Mouse (Mus musculus) thymus, adult 2 months (tissue): ENCODE results near the gene Cttnbp2. TPM values are rescaled to one million over a fixed set of nuclear protein-coding genes. Genes with fewer than 3 reads are reported as not detected.

Experiments used
- DNase-seq: peaks from one replicate; pipeline ENCODE4 v3.0.0; 2021
- H3K27ac ChIP-seq: fragments of 200-500 bp; 2 replicates; pipeline ENCODE4 v1.5.1; 2012; ENCODE audit warnings: low read length, control low read depth; ENCODE audit not compliant: control insufficient read depth, insufficient read depth
- H3K27me3 ChIP-seq: fragments of 200-500 bp; 2 replicates; pipeline ENCODE4 v1.6.1; 2012; ENCODE audit warnings: mild to moderate bottlenecking, low read length, moderate library complexity, mixed read lengths; ENCODE audit not compliant: control insufficient read depth, insufficient read depth
- H3K36me3 ChIP-seq: fragments of 200-500 bp; 2 replicates; pipeline ENCODE4 v1.6.1; 2012; ENCODE audit warnings: mild to moderate bottlenecking, low read length, moderate library complexity; ENCODE audit not compliant: control insufficient read depth, insufficient read depth
- H3K4me1 ChIP-seq: fragments of 200-500 bp; replicated peaks from 2 replicates; pipeline ENCODE4 v1.6.1; 2012; ENCODE audit warnings: low read length; ENCODE audit not compliant: control insufficient read depth, insufficient read depth
- H3K4me3 ChIP-seq: fragments of 200-500 bp; 2 replicates; pipeline ENCODE4 v1.5.1; 2012; ENCODE audit warnings: mild to moderate bottlenecking, low read length, control low read depth, moderate library complexity; ENCODE audit not compliant: control insufficient read depth, insufficient read depth
- CTCF ChIP-seq: fragments of 200-500 bp; IDR thresholded peaks from 2 replicates; pipeline ENCODE4 v1.5.1; 2012; ENCODE audit warnings: mild to moderate bottlenecking, control low read depth, low read length, moderate library complexity, borderline replicate concordance; ENCODE audit not compliant: control insufficient read depth, poor library complexity, insufficient read depth; ENCODE audit errors: extremely low read depth
- POLR2A ChIP-seq: fragments of 200-500 bp; IDR thresholded peaks from 2 replicates; pipeline ENCODE4 v1.6.1; 2012; ENCODE audit warnings: mild to moderate bottlenecking, low read length, control low read depth, moderate library complexity; ENCODE audit not compliant: control insufficient read depth, poor library complexity, insufficient read depth; ENCODE audit errors: extremely low read depth
- WGBS: fragments of 180-500 bp; shearing (Covaris S2); methylation state at CpG from one replicate; pipeline ENCODE4 v1.1.7; 2018; 5-methylcytosine and 5-hydroxymethylcytosine counted together
- polyA plus RNA-seq: library from polyadenylated mRNA; depleted of rRNA; stranded (reverse); fragments of >200 nt; gene quantifications from 2 replicates; pipeline ENCODE4 v1.2.3, GENCODE M21; 2012

The Cttnbp2 gene
- polyA plus RNA-seq, 1 experiment, result 0.49 TPM

DNA sequence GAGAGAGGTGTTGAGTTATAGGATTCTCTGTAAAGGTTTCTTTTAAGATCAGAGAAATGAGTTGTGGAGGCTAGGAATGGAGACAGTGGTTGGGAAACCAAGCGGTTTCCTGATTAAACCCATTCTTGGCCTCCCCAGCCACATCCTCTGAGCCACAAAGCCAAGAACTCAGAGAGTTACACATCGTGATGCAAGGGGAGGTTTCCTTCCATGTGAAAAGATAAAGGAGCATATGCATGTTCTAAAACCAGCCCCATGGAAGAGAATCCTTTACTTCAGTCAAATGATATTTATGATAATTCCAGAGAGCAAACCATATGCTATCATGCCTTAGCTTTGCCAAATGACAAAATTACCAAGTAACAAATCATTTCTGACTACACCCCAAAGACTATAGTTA lies 3.0 kb upstream of the Cttnbp2 start:
- WGBS, result 9% methylated on average over 2 of the region's 2 CpGs
- Histone ChIP-seq H3K36me3 (no peaks in the 10 kb centered on the region), H3K27ac (no peak overlapping the region), H3K4me1 (no peaks in the 10 kb centered on the region), H3K4me3 (no peak overlapping the region), H3K27me3 (no peaks in the 10 kb centered on the region; the same call in 1 of the 2 replicates)
- DNase-seq, result no peak
- no peak for TF ChIP-seq POLR2A
- no peak for TF ChIP-seq CTCF

GRCm38 (mm10) chr6:18513611-18514473 lies 801 bp downstream of the Cttnbp2 start:
- no peaks in the 10 kb centered on the region for H3K36me3 ChIP-seq
- 10% methylated on average over 28 of the region's 28 CpGs for WGBS
- no peak for DNase-seq
- TF ChIP-seq POLR2A, result no peak
- no peak for TF ChIP-seq CTCF
- H3K27me3 ChIP-seq, result no peaks in the 10 kb centered on the region; the same call in 1 of the 2 replicates
- no peak overlapping the region for H3K27ac ChIP-seq
- no peaks in the 10 kb centered on the region for H3K4me1 ChIP-seq
- peak overlapping the region; percentile 9; the same call in 1 of the 2 replicates for H3K4me3 ChIP-seq

DNA sequence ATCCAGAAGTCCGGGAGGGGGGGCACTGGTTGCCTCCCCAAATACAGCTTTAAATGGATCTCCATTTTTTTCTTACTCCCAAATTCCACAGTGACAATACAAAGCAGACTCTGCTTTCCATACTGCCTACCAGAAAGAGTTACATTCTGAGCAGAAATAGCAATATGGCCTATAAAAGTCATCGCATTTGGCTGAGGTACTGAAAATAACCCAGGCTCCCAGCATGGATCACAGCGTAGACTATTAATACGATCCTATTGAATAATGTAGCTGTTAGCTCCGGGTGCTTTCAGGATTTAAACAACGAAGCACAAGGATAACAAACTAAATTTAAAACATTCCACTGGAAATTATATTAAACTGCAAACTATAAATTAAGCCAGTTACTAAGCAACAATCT lies 2.8 kb downstream of the Cttnbp2 start:
- no peak for DNase-seq
- Histone ChIP-seq H3K27me3 (no peaks in the 10 kb centered on the region; the same call in 1 of the 2 replicates), H3K4me1 (no peaks in the 10 kb centered on the region), H3K27ac (no peak overlapping the region), H3K4me3 (no peak overlapping the region), H3K36me3 (no peaks in the 10 kb centered on the region)
- TF ChIP-seq CTCF (no peak), POLR2A (no peak)
- WGBS, result 95% methylated on average over 6 of the region's 6 CpGs

GRCm38 (mm10) chr6:18508036-18508435 lies 6.6 kb downstream of the Cttnbp2 start:
- Histone ChIP-seq H3K4me1 (no peaks in the 10 kb centered on the region), H3K4me3 (no peak overlapping the region), H3K27me3 (no peaks in the 10 kb centered on the region), H3K27ac (no peak overlapping the region), H3K36me3 (no peaks in the 10 kb centered on the region)
- no peak for DNase-seq
- no peak for TF ChIP-seq CTCF
- TF ChIP-seq POLR2A, result no peak
- 22% methylated on average over 2 of the region's 2 CpGs for WGBS

DNA sequence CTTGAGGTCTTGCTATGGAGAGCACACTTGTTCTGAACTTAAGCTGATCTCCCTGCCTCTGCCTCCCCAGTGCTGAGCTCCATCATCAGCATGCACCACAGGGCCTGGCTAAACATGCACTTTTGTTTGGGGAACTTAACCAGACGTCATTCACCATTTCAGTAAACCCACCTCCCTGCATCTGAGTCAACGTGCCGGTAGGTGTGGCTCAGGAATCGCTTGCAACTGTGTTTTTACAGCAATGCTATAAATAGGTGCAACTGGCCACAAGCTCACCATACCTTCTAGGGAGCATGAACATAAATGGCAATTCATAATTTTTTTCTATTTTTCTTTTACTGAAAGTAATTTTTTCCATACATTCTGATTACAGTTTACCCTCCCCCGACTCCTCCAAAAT lies 14.8 kb downstream of the Cttnbp2 start:
- no peak for DNase-seq
- Histone ChIP-seq H3K27me3 (no peaks in the 10 kb centered on the region), H3K36me3 (no peaks in the 10 kb centered on the region), H3K4me1 (no peaks in the 10 kb centered on the region), H3K27ac (no peak overlapping the region), H3K4me3 (no peak overlapping the region)
- 38% methylated on average over 5 of the region's 5 CpGs for WGBS
- no peak for TF ChIP-seq CTCF
- TF ChIP-seq POLR2A, result no peak

DNA sequence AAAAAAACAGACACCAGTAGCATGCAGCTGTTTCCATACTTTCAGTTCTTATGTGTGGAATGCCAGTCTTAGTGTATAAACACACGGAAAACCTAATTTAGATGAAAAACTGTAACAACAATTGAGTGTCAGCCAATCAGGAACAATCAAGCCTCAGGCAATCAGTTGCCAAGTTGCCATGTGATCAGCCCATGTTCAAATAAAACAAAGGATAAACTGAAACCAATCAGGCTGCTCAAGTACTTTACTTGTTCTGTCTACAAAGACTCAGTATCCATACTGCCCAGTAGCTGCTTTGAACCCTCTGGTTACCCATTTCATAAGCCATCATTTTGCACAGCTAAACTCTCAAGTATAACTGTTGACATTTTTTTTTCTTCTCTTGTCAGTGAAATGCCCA lies 21.7 kb downstream of the Cttnbp2 start:
- TF ChIP-seq CTCF (no peak), POLR2A (no peak)
- DNase-seq, result no peak
- Histone ChIP-seq H3K4me1 (no peaks in the 10 kb centered on the region), H3K27ac (no peak overlapping the region), H3K36me3 (no peaks in the 10 kb centered on the region), H3K27me3 (no peaks in the 10 kb centered on the region), H3K4me3 (no peak overlapping the region)
- WGBS, result 97% methylated on average over 1 of the region's 1 CpGs
